Mouse (Mus musculus) CH12.LX (cell line): ENCODE measurements at regions not wholly inside any gene's neighbourhood (a gene's known extent, or its start where the extent isn't known, plus 50 kb on each side); places are given as distances from the start of the nearest gene placed in this dataset.

Experiments used
- DNase-seq: peaks from one replicate; pipeline ENCODE4 v3.0.0-alpha.2; 2013; ENCODE audit errors: extremely low read depth
- H3K27ac ChIP-seq: 2 replicates; pipeline ENCODE4 v1.5.1; 2012; ENCODE audit warnings: low read depth, mild to moderate bottlenecking, control low read depth, moderate library complexity; ENCODE audit not compliant: insufficient read depth
- H3K27me3 ChIP-seq: replicated peaks from 2 replicates; pipeline ENCODE3; 2012; ENCODE audit warnings: inconsistent platforms
- H3K36me3 ChIP-seq, 2 experiments: replicated peaks in 1 of 2; 2 replicates each; pipeline versions ENCODE3 to v1.6.1; 2012; ENCODE audit warnings: inconsistent platforms in 1 of 2, low read length in 1 of 2, mild to moderate bottlenecking in 1 of 2, mixed read lengths in 1 of 2, moderate library complexity in 1 of 2; ENCODE audit not compliant: control insufficient read depth in 1 of 2, insufficient read depth in 1 of 2
- H3K4me1 ChIP-seq, 2 experiments: 2 replicates each; pipeline ENCODE4 v1.6.1; 2012; ENCODE audit warnings: inconsistent platforms in 1 of 2, moderate library complexity in 1 of 2; ENCODE audit not compliant: insufficient read depth in 2 of 2, control insufficient read depth in 1 of 2
- H3K4me2 ChIP-seq: 2 replicates; pipeline ENCODE4 v1.6.1; 2012; ENCODE audit warnings: low read depth, mild to moderate bottlenecking, control low read depth; ENCODE audit not compliant: poor library complexity, insufficient read depth, severe bottlenecking
- H3K4me3 ChIP-seq, 3 experiments: fragments of 150-350 bp in 1 of 3; sonication (generic) in 1 of 3; replicated peaks in 1 of 3; 2 replicates each; pipeline versions ENCODE3 to v1.5.1; 2011 to 2012; ENCODE audit warnings: low read depth in 2 of 3, low read length in 2 of 3, mild to moderate bottlenecking in 2 of 3, moderate library complexity in 2 of 3, control low read depth in 1 of 3, improper control_type of control experiment in 1 of 3, inconsistent platforms in 1 of 3, mixed read lengths in 1 of 3; ENCODE audit not compliant: poor library complexity in 1 of 3
- H3K79me2 ChIP-seq: replicated peaks from 2 replicates; pipeline ENCODE4 v1.6.1; 2012; ENCODE audit warnings: mild to moderate bottlenecking, moderate library complexity; ENCODE audit not compliant: control insufficient read depth, poor library complexity, insufficient read depth, severe bottlenecking; ENCODE audit errors: extremely low read depth
- H3K9ac ChIP-seq: 2 replicates; pipeline ENCODE4 v1.6.1; 2012; ENCODE audit warnings: low read depth, mild to moderate bottlenecking, control low read depth, moderate library complexity; ENCODE audit not compliant: insufficient read depth
- H3K9me3 ChIP-seq: replicated peaks from 2 replicates; pipeline ENCODE3; 2012; ENCODE audit warnings: low read length, inconsistent platforms, mixed read lengths
- BHLHE40 ChIP-seq: IDR thresholded peaks from 2 replicates; pipeline ENCODE4 v1.6.1; 2011; ENCODE audit warnings: mild to moderate bottlenecking, low read depth, low read length, improper control_type of control experiment
- CHD1 ChIP-seq: IDR thresholded peaks from 2 replicates; pipeline ENCODE4 v1.6.1; 2012; ENCODE audit warnings: low read depth, low read length, improper control_type of control experiment, inconsistent platforms
- CHD2 ChIP-seq: IDR thresholded peaks from 2 replicates; pipeline ENCODE4 v1.6.1; 2011; ENCODE audit warnings: low read length, improper control_type of control experiment
- E2F4 ChIP-seq: IDR thresholded peaks from 2 replicates; pipeline ENCODE4 v1.6.1; 2011; ENCODE audit warnings: low read depth, low read length, improper control_type of control experiment; ENCODE audit not compliant: insufficient replicate concordance
- ELF1 ChIP-seq: IDR thresholded peaks from 2 replicates; pipeline ENCODE4 v1.6.1; 2014; ENCODE audit warnings: low read depth, mild to moderate bottlenecking, inconsistent platforms, low read length, improper control_type of control experiment
- EP300 ChIP-seq: IDR thresholded peaks from 2 replicates; pipeline ENCODE4 v1.6.1; 2011; ENCODE audit warnings: low read length, improper control_type of control experiment
- HCFC1 ChIP-seq: IDR thresholded peaks from 2 replicates; pipeline ENCODE4 v1.6.1; 2012; ENCODE audit warnings: low read depth, mild to moderate bottlenecking, inconsistent platforms, low read length, improper control_type of control experiment
- IRF4 ChIP-seq: IDR thresholded peaks from 2 replicates; pipeline ENCODE4 v1.6.1; 2014; ENCODE audit warnings: low read depth, mild to moderate bottlenecking, inconsistent platforms, low read length, improper control_type of control experiment
- JUN ChIP-seq: IDR thresholded peaks from 2 replicates; pipeline ENCODE4 v1.6.1; 2011; ENCODE audit warnings: low read depth, mild to moderate bottlenecking, low read length, improper control_type of control experiment, moderate library complexity; ENCODE audit not compliant: insufficient read depth
- JUND ChIP-seq: conservative IDR thresholded peaks from 2 replicates; pipeline ENCODE4 v1.6.1; 2011; ENCODE audit warnings: low read depth, low read length, improper control_type of control experiment
- MAFK ChIP-seq: IDR thresholded peaks from 2 replicates; pipeline ENCODE4 v1.6.1; 2011; ENCODE audit warnings: low read length, improper control_type of control experiment; ENCODE audit not compliant: insufficient replicate concordance
- MAX ChIP-seq: IDR thresholded peaks from 2 replicates; pipeline ENCODE4 v1.6.1; 2011; ENCODE audit warnings: low read length, improper control_type of control experiment
- MAZ ChIP-seq: IDR thresholded peaks from 2 replicates; pipeline ENCODE4 v1.6.1; 2012; ENCODE audit warnings: low read depth, mild to moderate bottlenecking, inconsistent platforms, low read length, improper control_type of control experiment, moderate library complexity
- MEF2A ChIP-seq: IDR thresholded peaks from 2 replicates; pipeline ENCODE4 v1.6.1; 2014; ENCODE audit warnings: low read depth, mild to moderate bottlenecking, inconsistent platforms, low read length, improper control_type of control experiment, borderline replicate concordance
- MXI1 ChIP-seq: IDR thresholded peaks from 2 replicates; pipeline ENCODE4 v1.6.1; 2011; ENCODE audit warnings: mild to moderate bottlenecking, low read depth, low read length, improper control_type of control experiment
- MYC ChIP-seq: IDR thresholded peaks from 2 replicates; pipeline ENCODE4 v1.6.1; 2011; ENCODE audit warnings: low read depth, mild to moderate bottlenecking, improper control_type of control experiment, low read length
- NELFE ChIP-seq: IDR thresholded peaks from 2 replicates; pipeline ENCODE4 v1.6.1; 2011; ENCODE audit warnings: low read depth, low read length, improper control_type of control experiment
- POLR2A ChIP-seq: IDR thresholded peaks from 2 replicates; pipeline ENCODE4 v1.6.1; 2011; ENCODE audit warnings: low read depth, mild to moderate bottlenecking, improper control_type of control experiment, low read length
- POLR2AphosphoS2 ChIP-seq: IDR thresholded peaks from 2 replicates; pipeline ENCODE4 v1.6.1; 2011; ENCODE audit warnings: low read depth, low read length, improper control_type of control experiment
- RAD21 ChIP-seq: IDR thresholded peaks from 2 replicates; pipeline ENCODE4 v1.6.1; 2011; ENCODE audit warnings: low read depth, mild to moderate bottlenecking, low read length, improper control_type of control experiment, moderate library complexity
- RCOR1 ChIP-seq: conservative IDR thresholded peaks from 2 replicates; pipeline ENCODE4 v1.6.1; 2012; ENCODE audit warnings: low read depth, mild to moderate bottlenecking, inconsistent platforms, low read length, improper control_type of control experiment
- SIN3A ChIP-seq: IDR thresholded peaks from 2 replicates; pipeline ENCODE4 v1.6.1; 2012; ENCODE audit warnings: low read length, improper control_type of control experiment, inconsistent platforms
- TCF12 ChIP-seq: IDR thresholded peaks from 2 replicates; pipeline ENCODE4 v1.6.1; 2014; ENCODE audit warnings: low read depth, mild to moderate bottlenecking, inconsistent platforms, low read length, improper control_type of control experiment
- UBTF ChIP-seq: IDR thresholded peaks from 2 replicates; pipeline ENCODE4 v1.6.1; 2012; ENCODE audit warnings: low read depth, mild to moderate bottlenecking, inconsistent platforms, low read length, improper control_type of control experiment, moderate library complexity
- USF1 ChIP-seq: IDR thresholded peaks from 2 replicates; pipeline ENCODE4 v1.6.1; 2014; ENCODE audit warnings: low read depth, mild to moderate bottlenecking, inconsistent platforms, low read length, improper control_type of control experiment
- ZC3H11A ChIP-seq: IDR thresholded peaks from 2 replicates; pipeline ENCODE4 v1.6.1; 2012; ENCODE audit warnings: low read depth, mild to moderate bottlenecking, inconsistent platforms, low read length, improper control_type of control experiment
- ZKSCAN1 ChIP-seq: IDR thresholded peaks from 2 replicates; pipeline ENCODE4 v1.6.1; 2012; ENCODE audit warnings: low read depth, inconsistent platforms, low read length, improper control_type of control experiment, borderline replicate concordance
- dilution Hi-C: fragments of 300-500 bp; cut with MboI; formaldehyde crosslinking; loops from 2 replicates; pipeline ENCODE4 v1.14.3; 2020; ENCODE audit warnings: low sequenced_read_pairs; ENCODE audit not compliant: extremely low pct_unique_long_range_greater_than_20kb, extremely low pct_ligation_motif_present
- in situ Hi-C: fragments of 300-500 bp; cut with MboI; formaldehyde crosslinking; loops from 3 replicates; pipeline ENCODE4 v1.14.3; 2019; ENCODE audit warnings: low sequenced_read_pairs, low pct_ligation_motif_present, low pct_unique_long_range_greater_than_20kb, mixed read lengths

DNA sequence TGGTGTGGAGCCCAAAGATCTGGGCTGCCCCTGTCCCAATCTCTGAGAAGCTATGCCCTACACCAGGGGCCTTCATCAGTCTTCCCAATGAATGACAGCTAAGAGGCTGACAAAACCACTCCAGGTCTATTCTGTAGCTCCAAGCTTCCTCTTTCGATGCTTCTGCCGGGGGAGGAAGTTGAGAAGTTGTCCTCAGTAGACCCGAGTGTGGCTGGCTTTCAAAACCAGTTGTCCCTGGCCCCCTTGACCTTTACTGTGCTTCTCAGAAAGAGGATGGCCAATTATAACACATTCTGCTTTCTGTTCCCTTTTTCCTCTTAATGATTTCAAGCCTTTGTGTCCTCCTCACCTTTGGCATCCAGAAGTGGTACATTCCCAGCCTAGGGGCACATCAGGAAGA lies 101.9 kb upstream of the Ccnd2 start (continued):
- TF ChIP-seq ZKSCAN1 (no peak), BHLHE40 (peak; percentile 40; the same call in 1 of the 2 replicates), ZC3H11A (no peak), RCOR1 (0 out of 2 replicates have a peak, but pooled peaks have one; percentile 39), CHD2 (no peak; the same call in 1 of the 2 replicates), MAX (0 out of 2 replicates have a peak, but pooled peaks have one; percentile 15), MYC (0 out of 2 replicates have a peak, but pooled peaks have one; percentile 24), NELFE (no peak)

DNA sequence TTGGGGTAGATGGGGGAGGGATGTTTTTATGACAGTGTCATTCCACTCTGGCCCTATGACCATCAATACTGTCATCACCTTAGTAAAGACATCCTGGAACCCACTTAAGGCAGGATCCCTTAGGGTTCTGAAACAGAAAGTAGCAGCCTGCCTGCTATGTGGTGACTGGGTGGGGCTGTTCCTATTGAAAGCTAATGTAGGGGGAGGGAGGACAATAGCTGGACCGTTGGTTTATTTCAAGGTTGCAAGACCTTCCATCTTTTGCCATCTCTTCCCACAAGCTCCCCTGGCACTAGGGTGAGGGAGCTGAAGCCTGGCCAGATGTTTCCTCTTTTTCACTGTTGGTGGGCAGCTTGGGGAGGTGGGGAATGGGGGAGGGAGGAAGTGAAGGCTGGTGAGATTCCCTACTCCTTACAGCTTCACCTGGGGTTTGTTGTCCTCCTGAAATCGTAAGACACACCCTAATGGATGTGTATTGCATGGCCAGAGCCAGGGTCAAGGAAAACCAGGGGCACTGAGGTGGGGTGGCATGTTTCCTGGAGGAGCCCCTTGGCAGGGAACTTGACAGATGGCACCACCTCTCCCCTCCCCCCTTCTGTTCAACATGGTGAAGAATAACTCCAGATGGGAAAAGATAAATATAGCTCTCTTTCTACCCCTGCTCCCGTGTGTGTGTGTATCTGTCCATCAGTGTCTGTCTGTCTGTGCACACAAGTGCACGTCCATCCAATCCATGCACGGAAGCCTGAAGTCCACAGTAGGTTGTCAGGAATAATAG lies 112.1 kb upstream of the Ccnd2 start:
- Histone ChIP-seq H3K79me2 (no peaks in the 10 kb centered on the region), H3K9ac (no peak overlapping the region)
- no peak for DNase-seq
- TF ChIP-seq CHD2 (peak; percentile 25; the same call in 1 of the 2 replicates), MYC (no peak), MAZ (no peak), EP300 (peak; percentile 40; the same call in 1 of the 2 replicates)
- TF ChIP-seq, all 38 proteins: peak for 2
- H3K27ac ChIP-seq, result no peak overlapping the region
- no peaks in the 10 kb centered on the region for H3K27me3 ChIP-seq
- no peak overlapping the region for H3K4me2 ChIP-seq
- H3K36me3 ChIP-seq, result no peaks in the 10 kb centered on the region
- dilution Hi-C loops (no loop called here), in situ Hi-C loops (no loop called here)
- no peaks in the 10 kb centered on the region for H3K9me3 ChIP-seq
- peaks cover 21 to 52% of the 10 kb centered on the region in 2 experiments for H3K4me1 ChIP-seq
- no peak overlapping the region for H3K4me3 ChIP-seq

DNA sequence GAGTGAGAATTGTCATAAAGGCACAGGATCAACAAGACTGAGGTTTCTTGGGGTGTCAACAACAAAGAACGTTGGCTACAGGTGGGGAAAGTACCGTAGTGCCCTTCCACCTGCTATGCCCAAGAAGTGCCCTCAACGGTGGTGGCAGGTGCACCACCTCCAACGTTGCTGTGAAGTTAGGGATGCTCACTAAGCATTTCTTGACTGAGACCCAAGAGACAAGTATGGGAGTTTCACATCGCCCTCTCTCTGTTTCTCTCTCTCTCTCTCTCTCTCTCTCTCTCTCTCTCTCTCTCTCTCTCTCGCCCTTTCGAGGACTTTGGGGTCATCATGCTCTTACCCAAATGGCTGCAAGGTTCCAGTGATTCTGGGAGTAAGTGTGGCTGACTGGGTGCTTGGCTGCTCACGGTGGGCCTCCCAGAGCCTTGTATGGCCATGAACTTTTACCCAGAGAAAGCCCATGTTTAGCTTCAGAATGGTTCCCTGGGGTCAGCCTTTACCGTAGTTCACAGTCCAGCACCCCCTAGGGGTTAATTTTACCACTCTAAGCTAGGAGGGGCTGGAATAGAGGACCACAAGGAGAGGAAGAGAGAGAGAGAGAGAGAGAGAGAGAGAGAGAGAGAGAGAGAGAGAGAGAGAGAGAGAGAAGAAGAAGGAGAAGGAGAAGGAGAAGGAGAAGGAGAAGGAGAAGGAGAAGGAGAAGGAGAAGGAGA lies 113.2 kb upstream of the Ccnd2 start:
- in situ Hi-C loops, result no loop called here
- H3K4me3 ChIP-seq, result no peak overlapping the region
- peak; percentile 66 for DNase-seq
- dilution Hi-C loops, result no loop called here
- H3K4me2 ChIP-seq, result peak overlapping the region; percentile 70
- H3K79me2 ChIP-seq, result no peaks in the 10 kb centered on the region
- no peaks in the 10 kb centered on the region for H3K27me3 ChIP-seq
- peak overlapping the region; percentile 45 for H3K27ac ChIP-seq
- H3K9me3 ChIP-seq, result no peaks in the 10 kb centered on the region
- H3K36me3 ChIP-seq, result no peaks in the 10 kb centered on the region
- H3K4me1 ChIP-seq, result peaks cover 28 to 64% of the 10 kb centered on the region in 2 experiments
- H3K9ac ChIP-seq, result no peak overlapping the region
- TF ChIP-seq POLR2AphosphoS2, result no peak
- peak; percentile 62 for TF ChIP-seq MAFK
- TF ChIP-seq CHD1, result peak; percentile 29; the same call in 1 of the 2 replicates
- no peak for TF ChIP-seq USF1
- TF ChIP-seq E2F4, result no peak
- TF ChIP-seq JUN, result no peak
- no peak; the same call in 1 of the 2 replicates for TF ChIP-seq HCFC1
- TF ChIP-seq TCF12, result no peak; the same call in 1 of the 2 replicates
- no peak for TF ChIP-seq ZKSCAN1
- TF ChIP-seq JUND, result peak; percentile 80
- peak; percentile 32 for TF ChIP-seq RAD21
- no peak; the same call in 1 of the 2 replicates for TF ChIP-seq CHD2
- no peak for TF ChIP-seq MXI1
- TF ChIP-seq UBTF, result no peak
- no peak for TF ChIP-seq EP300
- TF ChIP-seq POLR2A, result no peak
- no peak for TF ChIP-seq ELF1
- TF ChIP-seq IRF4, result peak; percentile 61
- TF ChIP-seq MEF2A, result no peak
- TF ChIP-seq SIN3A, result no peak; the same call in 1 of the 2 replicates
